Mouse (Mus musculus) right cerebral cortex, postnatal 25 days (tissue): ENCODE results near the gene Hccs.
"Not testable (repeated sequence)": the region's sequence is repeated elsewhere in the genome, so short reads cannot be mapped to it uniquely, and the experiment has no call there.

Source experiments
- DNase-seq: peaks from one replicate; pipeline ENCODE4 v3.0.0; 2022

Gene Hccs

DNA sequence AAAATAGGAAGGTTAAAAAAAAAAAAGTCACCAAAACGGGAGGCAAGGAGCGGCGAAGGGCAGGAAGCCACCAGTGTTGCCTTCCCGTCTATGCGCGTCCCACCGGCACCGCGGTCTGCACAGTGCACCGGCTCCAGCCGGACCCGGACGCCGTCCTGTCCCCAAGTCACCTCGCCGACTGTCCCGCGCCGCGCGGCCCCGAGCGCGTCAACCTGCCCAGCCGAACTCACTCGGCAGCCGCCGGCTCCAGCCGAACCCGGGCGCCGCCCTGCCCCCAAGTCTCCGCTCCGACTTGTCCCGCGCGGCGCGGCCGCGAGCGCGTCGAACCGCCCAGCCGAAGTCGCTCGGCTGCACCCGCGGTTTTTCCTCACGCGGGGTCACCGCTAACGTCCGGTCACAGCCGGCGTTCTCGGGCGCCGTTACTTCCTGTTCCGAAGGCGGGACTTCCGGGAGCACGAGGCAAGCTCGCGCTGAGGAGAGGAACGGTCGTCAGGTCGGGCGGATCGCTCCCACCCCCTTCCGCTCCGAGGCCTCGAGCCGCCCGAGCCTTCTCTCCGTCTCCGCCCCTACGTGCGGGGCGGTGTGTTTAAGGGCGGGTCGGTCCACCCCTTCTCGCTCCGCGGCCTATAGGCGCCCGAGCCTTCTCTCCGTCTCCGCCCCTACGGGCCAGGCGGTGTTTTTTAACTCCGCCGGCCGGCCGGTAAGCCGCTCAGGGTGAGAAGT is at the start of gene Hccs:
Gene Hccs, minus strand, starts transcription at position 428 of the 723 bp plus-strand sequence.
- peak; percentile 85 for DNase-seq

DNA sequence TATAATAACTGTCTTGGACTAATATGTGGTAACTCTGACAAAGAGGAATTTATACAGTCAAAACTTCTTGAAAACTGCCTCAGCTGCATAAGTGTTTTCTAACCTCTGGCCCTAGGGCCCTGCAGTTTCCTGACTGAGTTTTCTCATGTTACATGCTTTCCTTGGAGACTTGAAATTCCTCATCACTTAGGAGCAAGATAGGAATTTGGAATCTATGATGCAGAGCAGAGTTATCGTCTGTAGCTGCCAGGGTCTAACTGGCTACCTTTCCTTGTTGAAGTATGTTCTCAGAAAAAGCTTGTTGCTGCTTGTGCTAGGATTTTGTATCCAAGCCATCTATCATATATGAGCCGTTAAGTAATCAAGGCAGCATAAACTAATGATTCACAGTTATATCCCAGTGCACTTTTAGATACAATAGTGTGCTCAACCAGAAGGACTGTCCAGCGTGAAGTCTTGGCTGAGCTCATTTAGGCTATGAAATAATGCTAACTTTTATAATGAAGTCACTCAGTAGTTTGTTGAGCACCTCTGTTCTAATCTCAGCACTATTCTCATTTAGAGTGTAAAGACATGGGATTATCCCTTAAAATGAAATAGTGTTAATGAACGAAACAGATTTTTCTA is 37.1 kb upstream of the Hccs start:
- no peak for DNase-seq

DNA sequence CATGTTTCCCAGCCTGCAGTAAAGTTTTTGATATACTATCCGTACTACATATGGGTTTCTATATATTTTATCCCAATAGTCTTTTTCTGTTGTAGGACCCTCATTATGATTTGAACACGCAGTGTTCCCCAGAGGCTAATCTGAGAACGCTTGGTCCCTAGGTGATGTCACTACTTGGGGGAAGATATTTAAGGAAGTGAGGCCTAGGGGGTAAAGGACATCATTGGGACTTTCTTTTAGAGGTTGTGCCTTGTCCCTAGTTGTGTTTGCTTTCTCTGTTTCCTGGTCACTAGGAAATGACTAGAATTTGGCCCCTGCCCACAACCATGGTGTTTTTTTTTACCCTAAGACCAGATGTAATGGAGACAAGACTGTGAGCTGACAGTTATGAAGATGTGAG is 18.0 kb upstream of the Hccs start:
- no peak for DNase-seq

GRCm38 (mm10) chrX:169337559-169337958 is 17.4 kb upstream of the Hccs start:
- no peak for DNase-seq

GRCm38 (mm10) chrX:169332264-169332663 is 12.1 kb upstream of the Hccs start:
- peak; percentile 25 for DNase-seq

- no peak for DNase-seq
Measured at GRCm38 (mm10) chrX:169325929-169326595, 5.9 kb upstream of the Hccs start.

DNA sequence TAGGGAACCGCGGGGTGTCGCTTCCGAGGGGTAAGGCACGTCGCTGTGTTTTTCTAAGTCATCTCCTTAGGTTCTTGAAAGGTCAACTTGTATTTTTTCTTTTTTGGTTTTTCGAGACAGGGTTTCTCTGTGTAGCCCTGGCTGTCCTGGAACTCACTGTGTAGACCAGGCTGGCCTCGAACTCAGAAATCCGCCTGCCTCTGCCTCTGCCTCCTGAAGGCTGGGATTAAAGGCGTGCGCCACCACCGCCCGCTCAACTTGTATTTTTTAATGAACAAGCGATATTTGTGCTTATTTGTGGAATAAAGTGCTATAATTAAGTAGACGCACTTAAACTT is 465 bp upstream of the Hccs start:
- not testable (repeated sequence) for DNase-seq

DNA sequence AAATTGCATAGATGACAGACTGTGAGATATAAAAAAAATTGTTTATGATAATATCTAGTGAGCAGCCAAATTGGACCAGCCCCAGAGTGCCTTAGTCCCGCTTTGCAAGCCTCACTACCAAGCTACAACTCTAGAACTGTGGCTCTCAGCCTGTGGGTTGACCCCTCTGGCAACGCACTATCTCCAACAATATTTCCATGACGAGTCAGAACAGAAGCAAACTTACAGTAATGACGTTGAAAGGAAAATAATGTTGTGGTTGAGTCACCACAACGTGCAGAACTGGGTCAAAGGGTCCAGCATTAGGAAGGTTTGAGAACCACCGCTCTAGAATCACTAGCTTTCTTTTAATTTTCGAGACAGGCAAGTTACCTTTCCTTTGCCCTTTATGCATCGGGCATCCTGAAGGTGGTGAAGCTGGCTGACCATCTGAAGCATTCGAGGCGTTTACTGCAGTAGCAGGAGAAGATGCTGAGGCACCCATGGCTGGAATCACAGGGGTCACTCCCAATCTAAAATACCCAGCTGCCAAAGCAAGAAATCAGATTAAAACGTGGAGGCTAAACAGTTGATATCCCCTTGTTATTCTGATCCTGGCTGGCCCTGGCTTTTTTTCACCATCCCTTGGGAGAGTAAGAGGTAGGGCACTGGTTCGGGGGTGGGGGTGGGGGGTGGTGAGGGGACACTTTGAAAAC is 959 bp downstream of the Hccs start:
- DNase-seq: no peak

DNA sequence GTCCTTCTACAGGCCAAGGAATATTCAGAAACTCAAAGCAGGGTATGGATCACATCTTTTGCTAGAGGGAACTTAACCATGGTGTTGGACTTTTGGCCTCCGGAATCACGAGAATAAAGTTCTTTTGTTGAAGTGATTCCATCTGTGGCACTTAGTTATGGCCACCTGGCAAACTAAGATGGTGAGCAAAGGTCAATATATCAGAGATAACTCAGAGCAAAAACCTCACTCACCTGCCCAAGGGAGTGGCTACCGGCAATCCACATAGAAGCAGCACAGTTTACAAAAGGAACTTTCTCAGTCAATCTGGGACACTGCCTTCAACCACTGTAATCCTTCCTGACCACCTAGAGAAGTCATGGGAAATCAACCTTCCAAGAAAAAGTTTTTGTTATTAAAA is 11.6 kb downstream of the Hccs start:
- DNase-seq: no peak

- no peak for DNase-seq
Measured at GRCm38 (mm10) chrX:169303945-169304344, 16.2 kb downstream of the Hccs start.

DNA sequence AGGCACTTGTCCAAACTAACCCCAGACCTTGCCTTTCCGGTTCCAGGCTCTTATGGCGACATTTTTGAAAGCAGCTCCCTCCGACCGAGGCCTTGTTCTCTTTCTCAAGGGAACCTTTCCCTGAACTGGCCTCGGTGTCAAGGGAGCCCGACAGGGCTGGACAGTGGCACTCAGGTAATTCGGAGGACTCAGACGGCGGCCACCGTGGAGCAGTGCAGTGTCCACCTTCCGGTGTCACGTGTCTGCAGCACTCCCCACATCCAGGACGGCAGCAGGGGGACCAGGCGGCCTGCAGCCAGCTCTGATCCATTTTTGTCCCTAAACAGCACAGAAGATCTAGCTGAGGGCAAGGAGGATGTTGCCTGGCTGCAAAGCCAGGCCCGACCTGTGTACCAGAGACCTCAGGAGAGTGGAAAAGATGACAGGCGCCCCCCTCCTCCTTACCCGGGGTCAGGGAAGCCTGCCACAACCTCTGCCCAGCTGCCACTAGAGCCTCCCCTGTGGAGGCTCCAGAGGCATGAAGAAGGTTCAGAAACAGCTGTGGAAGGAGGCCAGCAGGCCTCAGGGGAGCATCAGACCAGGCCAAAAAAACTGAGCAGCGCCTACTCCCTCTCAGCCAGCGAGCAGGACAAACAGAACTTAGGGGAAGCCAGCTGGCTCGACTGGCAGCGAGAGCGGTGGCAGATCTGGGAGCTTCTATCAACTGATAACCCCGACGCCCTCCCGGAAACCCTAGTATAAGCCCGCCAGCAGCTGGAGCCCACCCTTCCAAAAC is 17.7 kb downstream of the Hccs start:
- DNase-seq: no peak

DNA sequence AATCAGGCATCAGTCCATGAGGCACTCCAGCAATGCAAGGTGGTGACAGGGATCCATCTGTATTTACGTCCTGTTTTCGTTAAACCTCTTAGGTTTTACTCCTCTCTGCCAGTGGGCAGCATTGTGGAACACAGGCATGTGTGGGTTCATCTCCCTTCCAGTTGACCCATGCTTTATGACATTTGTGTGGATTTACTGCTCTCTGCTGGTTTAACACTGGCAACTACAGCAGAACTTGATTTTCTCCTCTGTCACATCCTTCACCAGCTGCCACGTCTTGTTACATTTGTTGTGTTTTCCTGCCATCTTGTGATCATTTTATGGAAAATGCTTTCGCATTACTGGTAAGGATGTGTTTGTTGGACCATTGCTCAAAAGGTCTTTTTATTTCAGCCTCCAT is 20.6 kb downstream of the Hccs start:
- no peak for DNase-seq

DNA sequence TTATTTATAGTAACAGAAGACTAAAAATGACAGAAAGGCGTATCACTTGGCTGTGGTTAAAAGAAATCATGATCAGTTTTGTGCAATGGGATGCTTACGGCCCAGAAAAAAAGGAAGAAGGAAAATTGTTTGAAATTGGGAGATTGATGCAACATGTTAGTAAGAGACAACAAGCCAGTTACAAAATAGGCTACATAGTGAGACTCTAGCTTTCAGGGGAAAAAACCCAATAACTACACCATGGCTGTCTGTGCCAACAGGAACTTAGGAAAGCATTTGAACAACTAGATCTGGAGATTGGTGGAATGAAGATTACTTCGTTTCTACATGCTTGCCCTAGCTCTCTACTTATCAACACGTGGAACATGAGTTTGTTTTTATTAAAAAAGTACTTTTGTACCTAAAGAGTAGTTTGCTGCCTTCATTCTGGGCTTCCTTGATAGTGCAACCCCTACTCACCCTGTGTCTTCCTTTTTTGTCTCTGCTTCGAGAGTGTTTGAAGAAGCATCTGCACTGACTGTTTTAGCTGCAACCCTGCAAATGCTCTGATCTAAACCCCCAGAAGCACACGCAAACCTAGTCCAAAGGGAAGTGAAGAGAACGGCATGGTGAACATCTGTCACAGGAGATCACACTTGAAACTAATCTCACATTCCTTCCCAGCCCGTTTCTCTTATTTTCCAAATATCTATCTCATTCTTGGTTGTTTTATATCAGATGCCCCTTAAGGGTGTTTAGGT is 56.6 kb downstream of the Hccs start:
- DNase-seq: no peak

DNA sequence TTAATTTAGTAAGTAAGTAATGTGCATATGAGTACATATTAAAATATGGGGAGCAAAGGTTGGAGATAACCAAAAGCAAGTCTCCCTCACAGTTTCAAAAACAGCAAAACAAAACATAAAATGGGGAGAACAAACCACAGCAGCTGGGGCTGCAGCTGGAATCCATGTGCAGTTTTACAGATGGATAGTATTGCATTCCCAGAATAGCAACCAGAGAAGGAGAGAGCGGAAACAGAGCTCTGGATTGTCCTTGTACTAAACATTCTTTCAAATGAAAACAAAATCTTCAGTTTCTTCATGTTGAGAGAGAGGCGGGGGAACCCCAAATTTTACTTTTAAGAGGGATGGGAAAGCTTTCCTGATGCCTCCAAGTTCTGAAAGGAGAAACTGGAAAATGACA is 58.0 kb downstream of the Hccs start:
- DNase-seq: no peak

GRCm38 (mm10) chrX:169261034-169261433 is 59.1 kb downstream of the Hccs start:
- DNase-seq: no peak

GRCm38 (mm10) chrX:169256741-169257140 is 63.4 kb downstream of the Hccs start:
- DNase-seq: no peak

- DNase-seq: no peak
Measured at GRCm38 (mm10) chrX:169255915-169256314, 64.3 kb downstream of the Hccs start.

- no peak for DNase-seq
Measured at GRCm38 (mm10) chrX:169222357-169223062, 97.7 kb downstream of the Hccs start.

GRCm38 (mm10) chrX:169220064-169220463 is 100.1 kb downstream of the Hccs start:
- DNase-seq: no peak

GRCm38 (mm10) chrX:169210019-169210418 is 110.2 kb downstream of the Hccs start:
- no peak for DNase-seq
